Mouse (Mus musculus): ENCODE measurements around the gene Shcbp1l. TPM values are rescaled to one million over a fixed set of nuclear protein-coding genes. Genes with fewer than 3 reads are reported as not detected.
"Not testable (repeated sequence)": the region's sequence is repeated elsewhere in the genome, so short reads cannot be mapped to it uniquely, and the experiment has no call there.

The Shcbp1l gene
- polyA plus RNA-seq, 1 experiment from 2014 or later = 0.28 TPM

- Histone ChIP-seq H3K9ac (no peak overlapping the region), H3K36me3 (ENCODE audit: insufficient read depth) (no peaks in the 10 kb centered on the region)
Observed at GRCm38 (mm10) chr1:153386271-153387069, 38.5 kb upstream of the Shcbp1l start.

DNA sequence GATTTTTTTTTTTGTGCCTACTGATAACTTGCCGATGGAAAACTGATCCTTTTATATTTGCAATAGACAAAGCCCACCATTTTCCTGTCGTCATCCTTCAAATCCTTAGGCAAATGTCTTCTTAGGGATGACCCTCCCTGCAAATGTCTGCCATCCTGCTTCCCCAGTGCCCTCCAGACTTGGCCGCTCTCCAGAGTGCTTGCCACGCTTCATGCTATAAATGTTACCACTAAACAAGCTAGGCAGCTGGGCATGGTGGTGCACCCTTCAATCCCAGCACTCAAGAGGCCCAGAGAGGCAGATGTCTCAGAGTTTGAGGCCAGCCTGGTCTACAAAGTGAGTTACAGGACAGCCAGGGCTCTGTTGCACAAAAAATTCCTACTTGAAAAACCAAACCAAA, 29.3 kb upstream of the Shcbp1l start:
- not testable (repeated sequence) for H3K27me3 ChIP-seq (ENCODE audit: insufficient read depth, low read length); H3K4me3 ChIP-seq (ENCODE audit: low read depth, low read length); H3K27ac ChIP-seq (ENCODE audit: low read depth); H3K9ac ChIP-seq; H3K36me3 ChIP-seq (ENCODE audit: insufficient read depth); H3K4me1 ChIP-seq (ENCODE audit: insufficient read depth); ATAC-seq (ENCODE audit: insufficient read depth); H3K4me2 ChIP-seq; H3K9me3 ChIP-seq (ENCODE audit: low read depth, low read length); DNase-seq
- WGBS = 76% methylated on average over 4 of the region's 4 CpGs

More at GRCm38 (mm10) chr1:153386271-153387069, 38.5 kb upstream of the Shcbp1l start:
- DNase-seq = peak; percentile 94
- peak; percentile 98 for ATAC-seq (ENCODE audit: insufficient read depth)
- 0 out of 2 replicates have a peak overlapping the region, but pooled peaks have one; percentile 18 for H3K4me2 ChIP-seq
- no peak overlapping the region for H3K4me3 ChIP-seq (ENCODE audit: low read depth, low read length)
- no peaks in the 10 kb centered on the region for H3K27me3 ChIP-seq (ENCODE audit: insufficient read depth, low read length)
- H3K27ac ChIP-seq (ENCODE audit: low read depth) = no peak overlapping the region
- TF ChIP-seq CTCF (IDR thresholded peaks at IDR 0.05; ENCODE audit: low read depth) = peak; percentile 99
- no peaks in the 10 kb centered on the region for H3K4me1 ChIP-seq (ENCODE audit: insufficient read depth)
- H3K9me3 ChIP-seq (ENCODE audit: low read depth, low read length) = no peaks in the 10 kb centered on the region
- WGBS = 45% methylated on average over 25 of the region's 25 CpGs

GRCm38 (mm10) chr1:153401765-153402164, 23.2 kb upstream of the Shcbp1l start:
- H3K9ac ChIP-seq = no peak overlapping the region
- H3K27me3 ChIP-seq (ENCODE audit: insufficient read depth, low read length) = no peaks in the 10 kb centered on the region
- H3K36me3 ChIP-seq (ENCODE audit: insufficient read depth) = no peaks in the 10 kb centered on the region
- no peak overlapping the region for H3K4me3 ChIP-seq (ENCODE audit: low read depth, low read length)
- WGBS = 1% methylated on average over 7 of the region's 7 CpGs
- H3K9me3 ChIP-seq (ENCODE audit: low read depth, low read length) = no peaks in the 10 kb centered on the region
- no peak overlapping the region for H3K4me2 ChIP-seq
- H3K27ac ChIP-seq (ENCODE audit: low read depth) = no peak overlapping the region
- peak; percentile 92 for DNase-seq
- H3K4me1 ChIP-seq (ENCODE audit: insufficient read depth) = no peaks in the 10 kb centered on the region
- TF ChIP-seq CTCF (IDR thresholded peaks at IDR 0.05; ENCODE audit: low read depth) = peak; percentile 98
- peak; percentile 87 for ATAC-seq (ENCODE audit: insufficient read depth)

GRCm38 (mm10) chr1:153407641-153408040, 17.3 kb upstream of the Shcbp1l start:
- not testable (repeated sequence) for H3K27me3 ChIP-seq (ENCODE audit: insufficient read depth, low read length); ATAC-seq (ENCODE audit: insufficient read depth); H3K9me3 ChIP-seq (ENCODE audit: low read depth, low read length); H3K36me3 ChIP-seq (ENCODE audit: insufficient read depth); H3K4me2 ChIP-seq; H3K4me1 ChIP-seq (ENCODE audit: insufficient read depth); H3K9ac ChIP-seq; H3K4me3 ChIP-seq (ENCODE audit: low read depth, low read length); H3K27ac ChIP-seq (ENCODE audit: low read depth); DNase-seq
- WGBS = 73% methylated on average over 11 of the region's 11 CpGs

- H3K9ac ChIP-seq; H3K27ac ChIP-seq (ENCODE audit: low read depth); DNase-seq; H3K27me3 ChIP-seq (ENCODE audit: insufficient read depth, low read length); H3K4me2 ChIP-seq; H3K4me3 ChIP-seq (ENCODE audit: low read depth, low read length); ATAC-seq (ENCODE audit: insufficient read depth); H3K36me3 ChIP-seq (ENCODE audit: insufficient read depth); H3K9me3 ChIP-seq (ENCODE audit: low read depth, low read length); H3K4me1 ChIP-seq (ENCODE audit: insufficient read depth): not testable (repeated sequence)
- WGBS = 67% methylated on average over 4 of the region's 5 CpGs
Observed at GRCm38 (mm10) chr1:153408296-153408695, 16.7 kb upstream of the Shcbp1l start.

- 93% methylated on average over 1 of the region's 4 CpGs for WGBS
- not testable (repeated sequence) for ATAC-seq (ENCODE audit: insufficient read depth); H3K27me3 ChIP-seq (ENCODE audit: insufficient read depth, low read length); H3K27ac ChIP-seq (ENCODE audit: low read depth); H3K4me2 ChIP-seq; H3K36me3 ChIP-seq (ENCODE audit: insufficient read depth); DNase-seq; H3K9me3 ChIP-seq (ENCODE audit: low read depth, low read length); H3K9ac ChIP-seq; H3K4me1 ChIP-seq (ENCODE audit: insufficient read depth); H3K4me3 ChIP-seq (ENCODE audit: low read depth, low read length)
Observed at GRCm38 (mm10) chr1:153410915-153411314, 14.0 kb upstream of the Shcbp1l start.

- DNase-seq (no peak), ATAC-seq (ENCODE audit: insufficient read depth) (no peak)
- Histone ChIP-seq H3K4me1 (ENCODE audit: insufficient read depth) (no peaks in the 10 kb centered on the region), H3K4me3 (ENCODE audit: low read depth, low read length) (no peak overlapping the region), H3K36me3 (ENCODE audit: insufficient read depth) (no peaks in the 10 kb centered on the region), H3K27me3 (ENCODE audit: insufficient read depth, low read length) (no peaks in the 10 kb centered on the region), H3K9me3 (ENCODE audit: low read depth, low read length) (no peaks in the 10 kb centered on the region), H3K9ac (no peak overlapping the region), H3K27ac (ENCODE audit: low read depth) (no peak overlapping the region), H3K4me2 (no peak overlapping the region)
- 71% methylated on average over 6 of the region's 6 CpGs for WGBS
- no peak for TF ChIP-seq CTCF (IDR thresholded peaks at IDR 0.05; ENCODE audit: low read depth)
Observed at GRCm38 (mm10) chr1:153411723-153412122, 13.2 kb upstream of the Shcbp1l start.

GRCm38 (mm10) chr1:153412663-153413396, 12.1 kb upstream of the Shcbp1l start:
- not testable (repeated sequence) for DNase-seq; H3K4me3 ChIP-seq (ENCODE audit: low read depth, low read length); H3K36me3 ChIP-seq (ENCODE audit: insufficient read depth); ATAC-seq (ENCODE audit: insufficient read depth); H3K4me1 ChIP-seq (ENCODE audit: insufficient read depth); H3K27me3 ChIP-seq (ENCODE audit: insufficient read depth, low read length); H3K4me2 ChIP-seq; H3K9ac ChIP-seq; H3K9me3 ChIP-seq (ENCODE audit: low read depth, low read length); H3K27ac ChIP-seq (ENCODE audit: low read depth)
- 65% methylated on average over 3 of the region's 4 CpGs for WGBS

GRCm38 (mm10) chr1:153413397-153414020, 11.5 kb upstream of the Shcbp1l start:
- H3K4me1 ChIP-seq (ENCODE audit: insufficient read depth); DNase-seq; H3K4me2 ChIP-seq; H3K4me3 ChIP-seq (ENCODE audit: low read depth, low read length); H3K9ac ChIP-seq; H3K27me3 ChIP-seq (ENCODE audit: insufficient read depth, low read length); H3K9me3 ChIP-seq (ENCODE audit: low read depth, low read length); H3K27ac ChIP-seq (ENCODE audit: low read depth); H3K36me3 ChIP-seq (ENCODE audit: insufficient read depth); ATAC-seq (ENCODE audit: insufficient read depth): not testable (repeated sequence)
- WGBS = 81% methylated on average over 13 of the region's 13 CpGs

Measured in lung, embryonic 14.5 days (tissue).